Mouse (Mus musculus): Measurements from ENCODE around the gene Swap70.

DNA sequence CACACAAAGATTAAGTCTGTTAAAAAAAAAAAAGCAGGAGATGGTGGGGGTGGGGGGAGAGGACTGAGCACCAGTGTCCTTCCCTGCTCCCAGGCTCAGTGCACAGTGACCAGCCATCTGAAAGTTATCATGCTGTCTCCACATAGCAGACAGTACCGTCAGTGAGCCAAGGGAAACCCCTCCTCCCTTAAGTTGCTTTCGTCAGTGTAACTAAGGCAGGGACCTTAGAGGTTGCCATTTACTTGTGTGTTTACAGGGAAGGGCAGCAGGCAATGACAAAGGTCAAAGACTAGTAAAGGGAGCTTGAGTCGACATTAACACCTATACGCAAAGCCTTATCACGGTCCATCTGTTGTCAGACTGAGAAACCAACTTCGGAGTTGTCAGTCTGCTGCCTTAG is 81.4 kb downstream of the Swap70 start:
- TF ChIP-seq CTCF (IDR thresholded peaks at IDR 0.05; ENCODE audit: low read depth, low read length) (no peak), TAL1 (conservative IDR thresholded peaks at IDR 0.05; ENCODE audit: low read depth, low read length) (no peak), GATA1 (IDR thresholded peaks at IDR 0.05; ENCODE audit: borderline replicate concordance, low read length) (no peak), POLR2AphosphoS5 (IDR thresholded peaks at IDR 0.05; ENCODE audit: insufficient replicate concordance, low read depth, low read length) (no peak), GATA2 (IDR thresholded peaks at IDR 0.05; ENCODE audit: borderline replicate concordance, low read depth, low read length) (no peak)

Measured in G1E (cell line).